In genomic region chr12:76405183-76405970, GRCm38 (mm10) we compare ENCODE assay signal across 8 mouse cellular contexts. TPM values are rescaled to one million over a fixed set of nuclear protein-coding genes. Genes with fewer than 3 reads are reported as not detected.
DNase-seq lines count a peak whose midpoint lies in the region; ATAC-seq lines count a peak whose summit lies in the region.

No protein-coding gene starts in this region.

- intact Hi-C loops in left cerebral cortex, postnatal 14 days (cut with DNase I): loop anchor here (2.0 kb wide), 1 partner anchor 35 kb away; the partner anchor contains the start of gene Zbtb1

- no peak overlapping the region for H3K9ac ChIP-seq in forebrain, embryonic 12.5 days
- no peak overlapping the region; the same call in 1 of the 2 replicates for H3K9ac ChIP-seq in hindbrain, embryonic 14.5 days
- no peak overlapping the region for H3K9ac ChIP-seq in midbrain, embryonic 13.5 days (replicated peaks)

- H3K9me3 ChIP-seq in forebrain, embryonic 12.5 days: no peaks in the 10 kb centered on the region
- no peaks in the 10 kb centered on the region for H3K9me3 ChIP-seq in hindbrain, embryonic 14.5 days (ENCODE audit: control insufficient read depth, low read length)
- no peaks in the 10 kb centered on the region for H3K9me3 ChIP-seq in midbrain, embryonic 13.5 days

- H3K27me3 ChIP-seq in forebrain, embryonic 12.5 days: peaks cover 49% of the 10 kb centered on the region
- H3K27me3 ChIP-seq in hindbrain, embryonic 14.5 days (ENCODE audit: control insufficient read depth, insufficient read depth, low read length): peaks cover 54% of the 10 kb centered on the region
- H3K27me3 ChIP-seq in midbrain, embryonic 13.5 days: peaks cover 59% of the 10 kb centered on the region

- 4% methylated on average over 63 of the region's 64 CpGs for WGBS in forebrain, embryonic 12.5 days
- WGBS in hindbrain, embryonic 14.5 days: 3% methylated on average over 64 of the region's 64 CpGs
- WGBS in midbrain, embryonic 13.5 days: 3% methylated on average over 64 of the region's 64 CpGs

- H3K36me3 ChIP-seq in forebrain, embryonic 12.5 days (replicated peaks): no peaks in the 10 kb centered on the region
- H3K36me3 ChIP-seq in hindbrain, embryonic 14.5 days (replicated peaks; ENCODE audit: control insufficient read depth, insufficient read depth): no peaks in the 10 kb centered on the region
- no peaks in the 10 kb centered on the region for H3K36me3 ChIP-seq in midbrain, embryonic 13.5 days

- peaks cover 25% of the 10 kb centered on the region for H3K4me1 ChIP-seq in forebrain, embryonic 12.5 days
- H3K4me1 ChIP-seq in hindbrain, embryonic 14.5 days (replicated peaks; ENCODE audit: control insufficient read depth, insufficient read depth, low read length): peaks cover 12% of the 10 kb centered on the region; the same call in 1 of the 2 replicates
- H3K4me1 ChIP-seq in midbrain, embryonic 13.5 days (replicated peaks): peaks cover 27% of the 10 kb centered on the region

- DNase-seq in ES-CJ7 (ENCODE audit: low read depth, low spot score): peak; percentile 36
- peak; percentile 20 to 24 for DNase-seq in adrenal gland, postnatal 36 days
- DNase-seq in hindbrain, embryonic 14.5 days (ENCODE audit: low spot score): no peak
- peak; percentile 36 to 46 for DNase-seq in left cerebral cortex, postnatal 14 days (ENCODE audit: low spot score in 2 of 2)
- DNase-seq in spleen, postnatal 36 days (ENCODE audit: low spot score in 2 of 2): peak; percentile 8 to 11
- no peak for DNase-seq in c-Kit-positive CD71-positive TER-119-positive erythroid progenitor cells, embryonic 14.5 days (ENCODE audit: low spot score)

- peak overlapping the region; percentile 83 for H3K4me2 ChIP-seq in forebrain, embryonic 12.5 days
- H3K4me2 ChIP-seq in hindbrain, embryonic 14.5 days (replicated peaks): peak overlapping the region; percentile 74
- peak overlapping the region; percentile 74 for H3K4me2 ChIP-seq in midbrain, embryonic 13.5 days (replicated peaks)

- ATAC-seq in forebrain, embryonic 12.5 days (ENCODE audit: low FRiP score): no peak
- ATAC-seq in hindbrain, embryonic 14.5 days (ENCODE audit: low FRiP score): no peak
- no peak for ATAC-seq in midbrain, embryonic 13.5 days

- H3K4me3 ChIP-seq in forebrain, embryonic 12.5 days (replicated peaks): peak overlapping the region; percentile 72
- H3K4me3 ChIP-seq in hindbrain, embryonic 14.5 days (replicated peaks; ENCODE audit: low read length): peak overlapping the region; percentile 66
- peak overlapping the region; percentile 58 for H3K4me3 ChIP-seq in midbrain, embryonic 13.5 days (replicated peaks)

- no peak overlapping the region for H3K27ac ChIP-seq in forebrain, embryonic 12.5 days
- no peak overlapping the region for H3K27ac ChIP-seq in hindbrain, embryonic 14.5 days
- H3K27ac ChIP-seq in midbrain, embryonic 13.5 days: no peak overlapping the region

RNA-seq across cellular contexts. Expression of gene Hspa2, which starts 1.4 kb away (rescaled TPM):
- 10 to 100 TPM; 18.5 to 21.5 TPM for total RNA-seq in adrenal gland, postnatal 36 days (2021)
- polyA plus RNA-seq in forebrain, embryonic 12.5 days (2016; fragmentation: Nextera tagmentation; extraction: Ambion mirVana): 4.6 and 4.8 TPM in 2 replicates
- 6.4 and 7.9 TPM in 2 replicates for polyA plus RNA-seq in hindbrain, embryonic 14.5 days (2014; fragmentation: Nextera tagmentation; extraction: Ambion mirVana)
- 10 to 100 TPM; 62.1 to 68.6 TPM for total RNA-seq in left cerebral cortex, postnatal 14 days (2021)
- 5.1 TPM in 2 replicates for polyA plus RNA-seq in midbrain, embryonic 13.5 days (2015; fragmentation: Nextera tagmentation; extraction: Ambion mirVana)

RNA-seq across cellular contexts. Expression of gene Ppp1r36, which starts 12.0 kb away (rescaled TPM):
- not detected for total RNA-seq in adrenal gland, postnatal 36 days (2021)
- 0.13 and 0.93 TPM in 2 replicates for polyA plus RNA-seq in forebrain, embryonic 12.5 days (2016; fragmentation: Nextera tagmentation; extraction: Ambion mirVana)
- 1.8 and 2.6 TPM in 2 replicates for polyA plus RNA-seq in hindbrain, embryonic 14.5 days (2014; fragmentation: Nextera tagmentation; extraction: Ambion mirVana)
- 1 to 10 TPM in 1 of 2 experiments, under 1 TPM in 1; 0.79 to 1.1 TPM for total RNA-seq in left cerebral cortex, postnatal 14 days (2021)
- 0.46 and 0.53 TPM in 2 replicates for polyA plus RNA-seq in midbrain, embryonic 13.5 days (2015; fragmentation: Nextera tagmentation; extraction: Ambion mirVana)

RNA-seq across cellular contexts. Expression of gene Zbtb1, which starts 35.3 kb away (rescaled TPM):
- total RNA-seq in adrenal gland, postnatal 36 days (2021): 1 to 10 TPM; 5.2 to 5.8 TPM
- polyA plus RNA-seq in forebrain, embryonic 12.5 days (2016; fragmentation: Nextera tagmentation; extraction: Ambion mirVana): 8.2 and 8.5 TPM in 2 replicates
- polyA plus RNA-seq in hindbrain, embryonic 14.5 days (2014; fragmentation: Nextera tagmentation; extraction: Ambion mirVana): 4.2 and 4.7 TPM in 2 replicates
- total RNA-seq in left cerebral cortex, postnatal 14 days (2021): 1 to 10 TPM; 4.7 to 4.9 TPM
- polyA plus RNA-seq in midbrain, embryonic 13.5 days (2015; fragmentation: Nextera tagmentation; extraction: Ambion mirVana): 4.1 and 4.7 TPM in 2 replicates

RNA-seq across cellular contexts. Expression of gene Zbtb25, which starts 36.0 kb away (rescaled TPM):
- total RNA-seq in adrenal gland, postnatal 36 days (2021): 1 to 10 TPM; 5.9 to 9.9 TPM
- 20.0 and 22.5 TPM in 2 replicates for polyA plus RNA-seq in forebrain, embryonic 12.5 days (2016; fragmentation: Nextera tagmentation; extraction: Ambion mirVana)
- 16.0 and 16.5 TPM in 2 replicates for polyA plus RNA-seq in hindbrain, embryonic 14.5 days (2014; fragmentation: Nextera tagmentation; extraction: Ambion mirVana)
- 10 to 100 TPM; 17.0 to 18.0 TPM for total RNA-seq in left cerebral cortex, postnatal 14 days (2021)
- 15.9 and 16.5 TPM in 2 replicates for polyA plus RNA-seq in midbrain, embryonic 13.5 days (2015; fragmentation: Nextera tagmentation; extraction: Ambion mirVana)

Comparison
In these comparisons a context has a peak if more than half of its experiments do, and no peak if none do; other contexts are left out.
1. DNase-seq: peak in ES-CJ7 (single experiment), adrenal gland, postnatal 36 days (2 of 2), left cerebral cortex, postnatal 14 days (2 of 2) and spleen, postnatal 36 days (2 of 2); none in hindbrain, embryonic 14.5 days (single experiment) and c-Kit-positive CD71-positive TER-119-positive erythroid progenitor cells, embryonic 14.5 days (single experiment).
2. Peak in every context shown above with its lines, with median percentiles within 50 percentile points of each other: H3K4me2 ChIP-seq and H3K4me3 ChIP-seq.